Comparison of ENCODE assay signal across 15 mouse cellular contexts in genomic region chr16:78531957-78532605, GRCm38 (mm10). TPM values are rescaled to one million over a fixed set of nuclear protein-coding genes. Genes with fewer than 3 reads are reported as not detected.
A peak's percentile ranks its signal among the peaks of the same experiment; 100 is the strongest.
DNase-seq lines count a peak whose midpoint lies in the region; ATAC-seq and TF ChIP-seq lines count a peak whose summit lies in the region.
"Had no signal": no experiment of that assay in that cellular context is flagged by ENCODE, and none has a peak within 500 bp of the region (broad histone marks: within the 10 kb centered on the region; RNA-seq: fewer than 3 reads in every experiment).

No protein-coding gene starts in this region.

- DNase-seq in left cerebral cortex, postnatal 25 days (ENCODE audit: low spot score in 2 of 2) = peak; percentile 18 to 22
- DNase-seq in left cerebral cortex, postnatal 36 days (ENCODE audit: low spot score in 2 of 2) = no peak
- DNase-seq in CD4-positive, CD25-positive, alpha-beta regulatory T cell, adult 2 months (ENCODE audit: low read depth, low spot score) = peak; percentile 60
- no peak for DNase-seq in urinary bladder, postnatal 25 days (ENCODE audit: low spot score)
- no peak for DNase-seq in kidney, adult 11 months
- DNase-seq: cerebellum, adult 11-12 months; heart, adult 18-20 months; heart, postnatal 10 days; lung, postnatal 4 days had no signal

- no peak for TF ChIP-seq POLR2A in bone marrow macrophage, adult 2 months (IDR thresholded peaks at IDR 0.05; ENCODE audit: borderline replicate concordance, low read depth, low read length)

- ATAC-seq in megakaryocyte progenitor cell, adult 5-6 weeks (replicated peaks; ENCODE audit: poor library complexity) = peak; percentile 71
- no peak for ATAC-seq in erythroid progenitor cell, adult 5-6 weeks (replicated peaks; ENCODE audit: low FRiP score, poor library complexity, severe bottlenecking)
- ATAC-seq: intestine, embryonic 15.5 days had no signal

- H3K4me1 ChIP-seq in bone marrow macrophage, adult 2 months (ENCODE audit: control insufficient read depth, insufficient read depth, low read length) = peaks cover 22% of the 10 kb centered on the region
- H3K4me1 ChIP-seq: intestine, embryonic 15.5 days had no signal

- TF ChIP-seq CTCF in bone marrow macrophage, adult 2 months (IDR thresholded peaks at IDR 0.05; ENCODE audit: low read depth, low read length) = no peak

- peak overlapping the region; percentile 51 for H3K27ac ChIP-seq in bone marrow macrophage, adult 2 months (ENCODE audit: insufficient read depth, low read depth, low read length)
- H3K27ac ChIP-seq: embryonic facial prominence, embryonic 10.5 days; intestine, embryonic 15.5 days; liver, embryonic 14.5 days had no signal

- intact Hi-C loops in left cerebral cortex, postnatal 25 days (cut with DNase I) = no loop called here
- intact Hi-C loops in left cerebral cortex, postnatal 36 days (cut with DNase I) = no loop called here

- H3K4me3 ChIP-seq in bone marrow macrophage, adult 2 months (ENCODE audit: insufficient read depth, low read length) = no peak overlapping the region
- H3K4me3 ChIP-seq: embryonic facial prominence, embryonic 10.5 days; intestine, embryonic 15.5 days had no signal

RNA-seq across cellular contexts. Expression of gene D16Ertd472e, which starts 44.4 kb away (rescaled TPM):
- total RNA-seq in left cerebral cortex, postnatal 25 days (2021) = 1 to 10 TPM; 7.0 to 7.6 TPM
- 1 to 10 TPM; 8.7 to 9.2 TPM for total RNA-seq in left cerebral cortex, postnatal 36 days (2021)
- 0.77 and 1.7 TPM in 2 replicates for polyA plus RNA-seq in bone marrow macrophage, adult 2 months (2012; ENCODE audit: insufficient read depth, insufficient read length, missing spikeins)
- total RNA-seq in megakaryocyte progenitor cell, adult 5-6 weeks (2015) = 50.1 and 52.8 TPM in 2 replicates
- 41.4 and 56.0 TPM in 2 replicates for total RNA-seq in megakaryocyte progenitor cell, adult 5-6 weeks (2017)
- 6.8 and 13.4 TPM in 2 replicates for total RNA-seq in erythroid progenitor cell, adult 5-6 weeks (2015; ENCODE audit: low replicate concordance)
- total RNA-seq in erythroid progenitor cell, adult 5-6 weeks (2017; ENCODE audit: low replicate concordance) = 1.3 and 3.2 TPM in 2 replicates

Comparison
In these comparisons a context has a peak if more than half of its experiments do, and no peak if none do; other contexts are left out.
1. DNase-seq: peak in left cerebral cortex, postnatal 25 days (2 of 2) and CD4-positive, CD25-positive, alpha-beta regulatory T cell, adult 2 months (single experiment); none in left cerebral cortex, postnatal 36 days (0 of 2), urinary bladder, postnatal 25 days (single experiment) and kidney, adult 11 months (single experiment).